Mouse (Mus musculus): Measurements from ENCODE around the gene Bbc3. TPM values are rescaled to one million over a fixed set of nuclear protein-coding genes. Genes with fewer than 3 reads are reported as not detected.
A peak's percentile ranks its signal among the peaks of the same experiment; 100 is the strongest.

Gene Bbc3
- total and polyA plus RNA-seq, 3 experiments, result 2.1 to 3.3 (median 3.2) TPM

GRCm38 (mm10) chr7:16349999-16350398 lies 41.8 kb downstream of the Bbc3 start:
- 35% methylated on average over 5 of the region's 5 CpGs for WGBS
- DNase-seq, result no peak
- H3K4me3 ChIP-seq, result no peak overlapping the region
- no peaks in the 10 kb centered on the region for H3K27me3 ChIP-seq (ENCODE audit: control insufficient read depth, insufficient read depth, low read length)
- peaks cover 1% of the 10 kb centered on the region; the same call in 1 of the 2 replicates for H3K4me1 ChIP-seq (ENCODE audit: control insufficient read depth, insufficient read depth, low read length)
- no peak overlapping the region for H3K9ac ChIP-seq (ENCODE audit: low read depth, low read length)
- H3K79me2 ChIP-seq (replicated peaks; ENCODE audit: control insufficient read depth, insufficient read depth, low read length), result no peaks in the 10 kb centered on the region
- peak overlapping the region; percentile 57 for H3K27ac ChIP-seq
- intact Hi-C loops (cut with DNase I), result no loop called here
- H3K36me3 ChIP-seq (ENCODE audit: control insufficient read depth, insufficient read depth, low read length), result no peaks in the 10 kb centered on the region
- TF ChIP-seq CTCF (IDR thresholded peaks at IDR 0.05), result no peak
- TF ChIP-seq EP300 (IDR thresholded peaks at IDR 0.05; ENCODE audit: insufficient read depth, low read depth, low read length), result no peak
- no peak for TF ChIP-seq POLR2A (IDR thresholded peaks at IDR 0.05; ENCODE audit: insufficient read depth, low read depth, low read length)

GRCm38 (mm10) chr7:16355854-16356594 lies 47.8 kb downstream of the Bbc3 start:
- Histone ChIP-seq H3K79me2 (replicated peaks; ENCODE audit: control insufficient read depth, insufficient read depth, low read length) (no peaks in the 10 kb centered on the region), H3K4me1 (ENCODE audit: control insufficient read depth, insufficient read depth, low read length) (no peaks in the 10 kb centered on the region), H3K4me3 (no peak overlapping the region), H3K36me3 (ENCODE audit: control insufficient read depth, insufficient read depth, low read length) (no peaks in the 10 kb centered on the region), H3K27ac (no peak overlapping the region), H3K9ac (ENCODE audit: low read depth, low read length) (no peak overlapping the region), H3K27me3 (ENCODE audit: control insufficient read depth, insufficient read depth, low read length) (no peaks in the 10 kb centered on the region)
- DNase-seq, result no peak
- TF ChIP-seq POLR2A (IDR thresholded peaks at IDR 0.05; ENCODE audit: insufficient read depth, low read depth, low read length) (no peak), EP300 (IDR thresholded peaks at IDR 0.05; ENCODE audit: insufficient read depth, low read depth, low read length) (no peak), CTCF (IDR thresholded peaks at IDR 0.05) (no peak)
- 96% methylated on average over 3 of the region's 3 CpGs for WGBS
- intact Hi-C loops (cut with DNase I), result no loop called here

GRCm38 (mm10) chr7:16357602-16358001 lies 49.4 kb downstream of the Bbc3 start:
- no peak overlapping the region for H3K9ac ChIP-seq (ENCODE audit: low read depth, low read length)
- intact Hi-C loops (cut with DNase I), result no loop called here
- no peak overlapping the region for H3K27ac ChIP-seq
- H3K4me3 ChIP-seq, result no peak overlapping the region
- H3K27me3 ChIP-seq (ENCODE audit: control insufficient read depth, insufficient read depth, low read length), result no peaks in the 10 kb centered on the region
- H3K4me1 ChIP-seq (ENCODE audit: control insufficient read depth, insufficient read depth, low read length), result no peaks in the 10 kb centered on the region
- 83% methylated on average over 3 of the region's 3 CpGs for WGBS
- no peaks in the 10 kb centered on the region for H3K36me3 ChIP-seq (ENCODE audit: control insufficient read depth, insufficient read depth, low read length)
- H3K79me2 ChIP-seq (replicated peaks; ENCODE audit: control insufficient read depth, insufficient read depth, low read length), result no peaks in the 10 kb centered on the region
- TF ChIP-seq EP300 (IDR thresholded peaks at IDR 0.05; ENCODE audit: insufficient read depth, low read depth, low read length) (no peak), CTCF (IDR thresholded peaks at IDR 0.05) (no peak), POLR2A (IDR thresholded peaks at IDR 0.05; ENCODE audit: insufficient read depth, low read depth, low read length) (no peak)
- no peak for DNase-seq

GRCm38 (mm10) chr7:16364319-16364718 lies 56.1 kb downstream of the Bbc3 start:
- Histone ChIP-seq H3K4me3 (no peak overlapping the region), H3K27me3 (ENCODE audit: control insufficient read depth, insufficient read depth, low read length) (no peaks in the 10 kb centered on the region), H3K4me1 (ENCODE audit: control insufficient read depth, insufficient read depth, low read length) (peaks cover 8% of the 10 kb centered on the region), H3K79me2 (replicated peaks; ENCODE audit: control insufficient read depth, insufficient read depth, low read length) (no peaks in the 10 kb centered on the region), H3K27ac (peak overlapping the region; percentile 37), H3K9ac (ENCODE audit: low read depth, low read length) (no peak overlapping the region; the same call in 1 of the 2 replicates), H3K36me3 (ENCODE audit: control insufficient read depth, insufficient read depth, low read length) (peaks cover 30% of the 10 kb centered on the region)
- no peak for TF ChIP-seq EP300 (IDR thresholded peaks at IDR 0.05; ENCODE audit: insufficient read depth, low read depth, low read length)
- no peak for TF ChIP-seq POLR2A (IDR thresholded peaks at IDR 0.05; ENCODE audit: insufficient read depth, low read depth, low read length)
- no peak for TF ChIP-seq CTCF (IDR thresholded peaks at IDR 0.05)
- intact Hi-C loops (cut with DNase I), result no loop called here
- WGBS, result 54% methylated on average over 1 of the region's 1 CpGs
- no peak for DNase-seq

GRCm38 (mm10) chr7:16364901-16365500 lies 56.8 kb downstream of the Bbc3 start:
- DNase-seq, result peak in 1 of 2 experiments; percentile 10
- intact Hi-C loops (cut with DNase I), result no loop called here
- Histone ChIP-seq H3K36me3 (ENCODE audit: control insufficient read depth, insufficient read depth, low read length) (peaks cover 32% of the 10 kb centered on the region), H3K4me1 (ENCODE audit: control insufficient read depth, insufficient read depth, low read length) (peaks cover 8% of the 10 kb centered on the region), H3K9ac (ENCODE audit: low read depth, low read length) (no peak overlapping the region), H3K4me3 (no peak overlapping the region), H3K27ac (peak overlapping the region; percentile 37), H3K79me2 (replicated peaks; ENCODE audit: control insufficient read depth, insufficient read depth, low read length) (no peaks in the 10 kb centered on the region), H3K27me3 (ENCODE audit: control insufficient read depth, insufficient read depth, low read length) (no peaks in the 10 kb centered on the region)
- peak; percentile 44 for TF ChIP-seq CTCF (IDR thresholded peaks at IDR 0.05)
- no peak for TF ChIP-seq EP300 (IDR thresholded peaks at IDR 0.05; ENCODE audit: insufficient read depth, low read depth, low read length)
- WGBS, result 62% methylated on average over 4 of the region's 4 CpGs

- H3K9ac ChIP-seq (ENCODE audit: low read depth, low read length), result no peak overlapping the region
- WGBS, result 58% methylated on average over 10 of the region's 10 CpGs
Measured at GRCm38 (mm10) chr7:16366133-16366646, 58.0 kb downstream of the Bbc3 start.

More at GRCm38 (mm10) chr7:16366133-16366646, 58.0 kb downstream of the Bbc3 start:
- DNase-seq, result peak; percentile 23 to 41
- H3K79me2 ChIP-seq (replicated peaks; ENCODE audit: control insufficient read depth, insufficient read depth, low read length), result no peaks in the 10 kb centered on the region
- peak overlapping the region; percentile 31; the same call in 1 of the 2 replicates for H3K27ac ChIP-seq
- H3K27me3 ChIP-seq (ENCODE audit: control insufficient read depth, insufficient read depth, low read length), result no peaks in the 10 kb centered on the region
- peaks cover 32% of the 10 kb centered on the region for H3K36me3 ChIP-seq (ENCODE audit: control insufficient read depth, insufficient read depth, low read length)
- intact Hi-C loops (cut with DNase I), result no loop called here
- H3K4me1 ChIP-seq (ENCODE audit: control insufficient read depth, insufficient read depth, low read length), result peaks cover 8% of the 10 kb centered on the region
- TF ChIP-seq POLR2A (IDR thresholded peaks at IDR 0.05; ENCODE audit: insufficient read depth, low read depth, low read length) (no peak), EP300 (IDR thresholded peaks at IDR 0.05; ENCODE audit: insufficient read depth, low read depth, low read length) (no peak), CTCF (IDR thresholded peaks at IDR 0.05) (no peak)
- no peak overlapping the region for H3K4me3 ChIP-seq
